Mouse (Mus musculus) kidney, embryonic 14.5 days (tissue): ENCODE measurements around the gene Sh2d3c. TPM values are rescaled to one million over a fixed set of nuclear protein-coding genes. Genes with fewer than 3 reads are reported as not detected.

ENCODE experiments used
- ATAC-seq: fragments of 200-750 bp; cut with Nextera tagmentation; 2 replicates; pipeline ENCODE4 v1.8.0; 2017; ENCODE audit warnings: moderate number of reproducible peaks, mild to moderate bottlenecking, moderate TSS enrichment, moderate library complexity; ENCODE audit not compliant: low FRiP score, low TSS enrichment
- H3K27ac ChIP-seq: fragments of 300-500 bp; sonication (generic); 2 replicates; pipeline ENCODE4 v1.5.1; 2014; ENCODE audit warnings: low read depth, mild to moderate bottlenecking, low read length, moderate library complexity, mixed read lengths
- H3K27me3 ChIP-seq: fragments of 300-500 bp; sonication (generic); 2 replicates; pipeline ENCODE4 v1.6.1; 2014; ENCODE audit warnings: mild to moderate bottlenecking, low read length; ENCODE audit not compliant: control insufficient read depth, insufficient read depth
- H3K36me3 ChIP-seq: fragments of 300-500 bp; sonication (generic); 2 replicates; pipeline ENCODE4 v1.6.1; 2014; ENCODE audit warnings: low read length, mixed read lengths; ENCODE audit not compliant: control insufficient read depth, insufficient read depth
- H3K4me1 ChIP-seq: fragments of 300-500 bp; sonication (generic); 2 replicates; pipeline ENCODE4 v1.6.1; 2014; ENCODE audit warnings: low read length, mixed read lengths; ENCODE audit not compliant: control insufficient read depth, insufficient read depth
- H3K4me2 ChIP-seq: fragments of 300-500 bp; sonication (generic); replicated peaks from 2 replicates; pipeline ENCODE4 v1.6.1; 2014; ENCODE audit warnings: low read depth, mild to moderate bottlenecking, low read length
- H3K4me3 ChIP-seq: fragments of 300-500 bp; sonication (generic); 2 replicates; pipeline ENCODE4 v1.5.1; 2014; ENCODE audit warnings: mild to moderate bottlenecking, low read length
- H3K9ac ChIP-seq: fragments of 300-500 bp; sonication (generic); 2 replicates; pipeline ENCODE4 v1.6.1; 2014; ENCODE audit warnings: low read depth, mild to moderate bottlenecking, low read length, moderate library complexity
- H3K9me3 ChIP-seq: fragments of 300-500 bp; sonication (generic); 2 replicates; pipeline ENCODE4 v1.6.1; 2016; ENCODE audit warnings: low read length; ENCODE audit not compliant: control insufficient read depth
- WGBS: fragments of 180-500 bp; shearing (Covaris S2); extraction: QIAGEN DNeasy Blood & Tissue Kit; methylation state at CpG from one replicate; pipeline ENCODE4 v1.1.7; 2014; 5-methylcytosine and 5-hydroxymethylcytosine counted together
- polyA plus RNA-seq: library from polyadenylated mRNA; unstranded; fragments of >200 nt; fragmentation: Nextera tagmentation; extraction: Ambion mirVana; gene quantifications from 2 replicates; pipeline ENCODE4 v1.2.1, GENCODE M21; 2014

Sh2d3c gene
- polyA plus RNA-seq, 1 experiment from 2014 or later: 25.4 TPM

DNA sequence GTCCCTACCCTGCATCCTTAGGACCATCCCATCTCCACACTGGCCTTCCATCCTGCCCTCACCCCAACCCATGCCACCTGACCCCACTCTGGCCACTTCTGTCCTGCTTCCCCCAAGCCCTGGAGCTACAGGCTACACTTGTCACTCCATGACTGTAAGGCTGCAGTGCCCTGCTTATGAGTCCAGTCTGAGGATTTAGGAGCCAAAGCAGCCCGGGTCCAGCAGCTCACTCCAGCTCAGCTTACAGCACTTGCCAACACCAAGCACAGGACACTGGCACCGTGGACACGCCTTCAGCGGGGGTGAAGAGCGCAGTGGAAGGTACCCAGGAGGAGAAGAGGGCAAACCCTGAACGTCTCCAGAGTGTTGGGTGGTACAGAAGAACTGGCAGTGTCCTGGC lies 13.9 kb upstream of the Sh2d3c start:
- no peak overlapping the region for H3K9ac ChIP-seq
- no peak overlapping the region for H3K4me3 ChIP-seq
- no peak for ATAC-seq
- peaks cover 85% of the 10 kb centered on the region for H3K36me3 ChIP-seq
- H3K4me2 ChIP-seq: no peak overlapping the region
- no peak overlapping the region for H3K27ac ChIP-seq
- H3K9me3 ChIP-seq: no peaks in the 10 kb centered on the region
- 91% methylated on average over 6 of the region's 6 CpGs for WGBS
- peaks cover 6% of the 10 kb centered on the region for H3K4me1 ChIP-seq
- no peaks in the 10 kb centered on the region for H3K27me3 ChIP-seq

DNA sequence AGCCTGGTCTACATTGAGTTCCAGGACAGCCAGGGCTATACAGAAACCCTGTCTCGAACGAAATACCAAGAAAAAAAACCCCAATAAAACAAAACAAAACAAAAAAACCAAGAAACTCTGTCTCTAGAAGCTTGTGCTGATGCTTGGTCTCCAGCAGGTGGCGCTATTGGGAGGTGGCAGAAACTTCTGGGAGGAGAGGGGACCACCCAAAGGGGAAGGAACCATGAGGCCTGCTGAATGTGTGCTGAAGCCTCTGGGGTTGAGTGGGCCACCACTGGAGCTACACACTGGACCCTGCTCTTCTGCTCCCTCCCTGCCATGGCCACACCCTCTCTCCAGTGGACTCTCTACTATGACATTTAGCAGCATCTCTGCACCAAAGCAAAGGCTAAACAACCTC lies 12.2 kb upstream of the Sh2d3c start:
- H3K36me3 ChIP-seq: peaks cover 75% of the 10 kb centered on the region

DNA sequence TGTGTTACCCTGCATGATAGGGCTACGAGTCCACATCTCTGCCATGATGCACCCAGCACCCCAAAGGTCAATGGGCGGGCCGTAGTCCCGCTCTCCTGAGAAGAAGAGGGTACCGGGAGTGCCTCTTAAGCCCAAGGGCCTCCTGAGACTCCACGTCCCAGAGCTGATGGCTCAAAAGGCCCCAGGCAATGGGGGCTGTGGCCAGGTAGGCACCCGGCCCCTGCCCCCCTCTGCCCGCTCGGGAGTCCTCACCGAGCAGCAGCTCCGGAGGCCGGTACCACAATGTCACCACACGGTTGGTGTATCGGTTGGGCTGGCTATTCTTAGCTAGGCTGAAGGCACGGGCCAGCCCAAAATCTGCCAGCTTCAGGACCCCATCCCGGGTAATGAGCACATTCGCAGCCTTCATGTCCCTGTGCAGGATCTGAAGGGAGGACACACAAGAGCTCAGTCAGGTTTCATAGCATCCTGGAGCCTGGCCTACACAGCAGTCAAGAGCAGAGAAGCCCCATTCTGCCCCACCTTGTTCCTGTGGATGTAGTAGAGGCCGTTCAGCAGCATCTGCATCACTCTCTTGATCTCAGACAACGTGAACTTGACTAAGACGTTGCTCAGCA lies 11.2 kb upstream of the Sh2d3c start:
- no peak overlapping the region for H3K27ac ChIP-seq
- ATAC-seq: no peak
- no peak overlapping the region for H3K4me3 ChIP-seq
- peaks cover 66% of the 10 kb centered on the region for H3K36me3 ChIP-seq
- H3K27me3 ChIP-seq: no peaks in the 10 kb centered on the region
- no peak overlapping the region for H3K9ac ChIP-seq
- H3K4me1 ChIP-seq: peaks cover 12% of the 10 kb centered on the region
- H3K9me3 ChIP-seq: no peaks in the 10 kb centered on the region
- WGBS: 93% methylated on average over 20 of the region's 20 CpGs
- H3K4me2 ChIP-seq: no peak overlapping the region

More for the DNA sequence above, 12.2 kb upstream of the Sh2d3c start:
- H3K9me3 ChIP-seq: no peaks in the 10 kb centered on the region
- H3K4me1 ChIP-seq: peaks cover 6% of the 10 kb centered on the region
- ATAC-seq: no peak
- H3K27ac ChIP-seq: no peak overlapping the region
- no peak overlapping the region for H3K4me2 ChIP-seq
- no peaks in the 10 kb centered on the region for H3K27me3 ChIP-seq
- no peak overlapping the region for H3K9ac ChIP-seq
- H3K4me3 ChIP-seq: no peak overlapping the region
- WGBS: 47% methylated on average over 3 of the region's 3 CpGs

DNA sequence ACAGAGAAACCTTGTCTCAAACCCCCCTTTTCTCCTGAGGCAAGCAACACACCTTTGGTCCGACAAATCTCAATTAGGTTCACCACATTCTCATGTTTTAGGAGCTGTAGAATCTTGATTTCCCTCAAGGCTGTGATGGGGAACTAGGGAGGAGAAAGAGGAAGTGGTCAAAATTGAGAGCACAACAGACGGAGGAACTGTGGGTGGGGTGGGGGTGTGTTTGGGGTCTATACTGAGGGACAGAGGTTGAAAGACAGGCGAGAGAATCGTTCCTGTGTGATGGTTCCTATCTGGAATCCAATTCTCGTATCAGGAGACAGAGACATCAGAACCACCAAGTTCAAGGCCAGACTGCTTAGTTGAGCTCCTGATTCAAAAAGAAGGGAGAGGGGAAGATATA lies 10.4 kb upstream of the Sh2d3c start:
- H3K27me3 ChIP-seq: no peaks in the 10 kb centered on the region
- no peaks in the 10 kb centered on the region for H3K9me3 ChIP-seq
- H3K9ac ChIP-seq: no peak overlapping the region
- ATAC-seq: no peak
- 87% methylated on average over 5 of the region's 5 CpGs for WGBS
- no peak overlapping the region for H3K4me3 ChIP-seq
- no peak overlapping the region for H3K4me2 ChIP-seq
- peaks cover 58% of the 10 kb centered on the region for H3K36me3 ChIP-seq
- no peak overlapping the region for H3K27ac ChIP-seq
- peaks cover 12% of the 10 kb centered on the region for H3K4me1 ChIP-seq

GRCm38 (mm10) chr2:32711301-32712056 lies 9.4 kb upstream of the Sh2d3c start:
- H3K9me3 ChIP-seq: no peaks in the 10 kb centered on the region
- WGBS: 24% methylated on average over 9 of the region's 9 CpGs
- peak overlapping the region; percentile 89 for H3K4me3 ChIP-seq
- H3K4me1 ChIP-seq: peaks cover 12% of the 10 kb centered on the region
- peak overlapping the region; percentile 97 for H3K27ac ChIP-seq
- peaks cover 47% of the 10 kb centered on the region for H3K36me3 ChIP-seq
- H3K27me3 ChIP-seq: no peaks in the 10 kb centered on the region
- peak overlapping the region; percentile 88 for H3K9ac ChIP-seq
- ATAC-seq: no peak
- H3K4me2 ChIP-seq: peak overlapping the region; percentile 59

DNA sequence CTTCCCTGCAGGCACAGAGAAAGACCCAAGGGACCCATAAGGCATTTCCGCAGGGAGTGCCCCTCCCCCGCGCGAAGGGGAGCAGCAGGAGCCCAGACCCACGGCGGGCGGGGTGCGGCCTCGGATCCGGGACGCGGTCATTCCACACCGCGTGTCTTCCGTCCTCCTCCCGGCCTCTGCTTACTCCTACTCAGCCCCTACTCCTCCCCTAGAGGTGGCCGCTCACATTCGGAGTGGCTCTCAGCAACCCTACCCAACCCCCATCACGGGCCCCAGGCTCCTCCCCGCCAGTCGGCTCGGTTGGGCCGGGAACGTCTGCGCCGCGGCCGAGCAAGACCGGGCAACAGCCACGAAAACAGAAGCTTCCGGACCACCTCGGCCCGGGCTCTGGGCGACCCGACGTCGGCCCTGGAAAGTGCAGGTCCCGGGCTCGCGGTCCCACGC lies 8.7 kb upstream of the Sh2d3c start:
- Histone ChIP-seq H3K27ac (peak overlapping the region; percentile 97), H3K9me3 (no peaks in the 10 kb centered on the region), H3K4me3 (peak overlapping the region; percentile 89), H3K4me2 (peak overlapping the region; percentile 59), H3K36me3 (peaks cover 41% of the 10 kb centered on the region), H3K9ac (peak overlapping the region; percentile 88), H3K4me1 (peaks cover 12% of the 10 kb centered on the region), H3K27me3 (no peaks in the 10 kb centered on the region)
- ATAC-seq: peak; percentile 69
- WGBS: under 1% methylated on average over 41 of the region's 41 CpGs

- WGBS: under 1% methylated on average over 36 of the region's 44 CpGs
Measured at GRCm38 (mm10) chr2:32712586-32712933, 8.3 kb upstream of the Sh2d3c start.

GRCm38 (mm10) chr2:32712934-32713817 lies 7.7 kb upstream of the Sh2d3c start, which contains the start of gene Cdk9:
TSS of gene Cdk9 (minus strand) at chr2:32713076.
- under 1% methylated on average over 44 of the region's 79 CpGs for WGBS
- Histone ChIP-seq H3K4me1 (peaks cover 12% of the 10 kb centered on the region), H3K4me2 (peak within 1 kb of the TSS; percentile 59), H3K36me3 (peaks cover 31% of the 10 kb centered on the region), H3K4me3 (peak within 1 kb of the TSS; percentile 89), H3K27me3 (no peaks in the 10 kb centered on the region), H3K27ac (peak within 1 kb of the TSS; percentile 97), H3K9ac (peak within 1 kb of the TSS; percentile 88), H3K9me3 (no peaks in the 10 kb centered on the region)
- peak; percentile 88 for ATAC-seq

More at GRCm38 (mm10) chr2:32712586-32712933, 8.3 kb upstream of the Sh2d3c start:
- peak overlapping the region; percentile 88 for H3K9ac ChIP-seq
- H3K27ac ChIP-seq: peak overlapping the region; percentile 97
- H3K4me2 ChIP-seq: peak overlapping the region; percentile 59
- peaks cover 12% of the 10 kb centered on the region for H3K4me1 ChIP-seq
- H3K27me3 ChIP-seq: no peaks in the 10 kb centered on the region
- H3K9me3 ChIP-seq: no peaks in the 10 kb centered on the region
- peak overlapping the region; percentile 89 for H3K4me3 ChIP-seq
- peak; percentile 86 for ATAC-seq
- H3K36me3 ChIP-seq: peaks cover 37% of the 10 kb centered on the region
